Mouse (Mus musculus): ENCODE data around the gene Dzank1. TPM values are rescaled to one million over a fixed set of nuclear protein-coding genes. Genes with fewer than 3 reads are reported as not detected.

The Dzank1 gene
- polyA plus RNA-seq, 1 experiment: 0.16 TPM

DNA sequence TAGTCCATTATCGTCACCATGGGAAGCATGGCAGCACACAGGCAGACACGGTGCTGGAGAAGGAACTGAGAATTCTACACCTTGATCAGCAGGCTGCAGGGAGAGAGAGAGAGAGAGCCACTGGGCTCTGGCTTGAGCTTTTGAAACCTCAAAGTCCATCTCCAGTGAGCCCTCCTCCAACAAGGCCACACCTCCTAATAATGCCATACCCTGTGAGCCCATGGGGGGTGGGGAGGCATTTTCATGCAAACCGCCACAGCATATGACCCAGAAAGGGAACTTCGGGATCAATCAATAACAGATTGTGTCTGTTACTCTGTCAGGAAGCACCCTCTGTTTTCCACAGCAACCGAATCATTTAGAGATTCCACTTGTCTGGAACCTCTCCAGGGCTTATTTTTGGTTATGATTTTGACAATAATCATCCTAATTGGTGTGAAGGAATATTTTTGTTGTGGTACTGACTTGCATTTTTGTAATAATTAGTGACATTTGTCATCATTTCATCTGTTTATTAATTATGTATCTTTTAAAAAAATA is 95.9 kb downstream of the Dzank1 start:
- Histone ChIP-seq H3ac (ENCODE audit: control insufficient read depth, insufficient read length, low read depth) (no peak overlapping the region), H3K27me3 (ENCODE audit: control insufficient read depth, insufficient read depth, insufficient read length) (no peaks in the 10 kb centered on the region), H3K79me2 (ENCODE audit: control insufficient read depth, insufficient read depth) (no peaks in the 10 kb centered on the region), H3K36me3 (ENCODE audit: control insufficient read depth, insufficient read depth) (no peaks in the 10 kb centered on the region), H3K4me3 (ENCODE audit: insufficient read depth, poor library complexity, severe bottlenecking) (no peak overlapping the region), H3K79me3 (ENCODE audit: low read depth) (no peaks in the 10 kb centered on the region)
- TF ChIP-seq MYOD1 (IDR thresholded peaks at IDR 0.05; ENCODE audit: control insufficient read depth, insufficient read length, low read depth) (no peak), USF1 (IDR thresholded peaks at IDR 0.05; ENCODE audit: low read depth) (no peak), FOSL1 (IDR thresholded peaks at IDR 0.05; ENCODE audit: insufficient read depth, low read length, poor library complexity, severe bottlenecking) (no peak), MYOG (IDR thresholded peaks at IDR 0.05; ENCODE audit: control insufficient read depth, extremely low read depth, insufficient read length) (no peak), MAX (IDR thresholded peaks at IDR 0.05) (no peak)

- Histone ChIP-seq H3K79me3 (ENCODE audit: low read depth) (no peaks in the 10 kb centered on the region), H3K79me2 (ENCODE audit: control insufficient read depth, insufficient read depth) (no peaks in the 10 kb centered on the region), H3K27me3 (ENCODE audit: control insufficient read depth, insufficient read depth, insufficient read length) (no peaks in the 10 kb centered on the region), H3ac (ENCODE audit: control insufficient read depth, insufficient read length, low read depth) (no peak overlapping the region), H3K4me3 (ENCODE audit: insufficient read depth, poor library complexity, severe bottlenecking) (no peak overlapping the region), H3K36me3 (ENCODE audit: control insufficient read depth, insufficient read depth) (no peaks in the 10 kb centered on the region)
- TF ChIP-seq CEBPB (IDR thresholded peaks at IDR 0.05; ENCODE audit: low read depth) (no peak), FOSL1 (IDR thresholded peaks at IDR 0.05; ENCODE audit: insufficient read depth, low read length, poor library complexity, severe bottlenecking) (no peak), CTCF (IDR thresholded peaks at IDR 0.05; ENCODE audit: control insufficient read depth, insufficient read depth, insufficient read length) (no peak), MAX (IDR thresholded peaks at IDR 0.05) (no peak), MYOD1 (IDR thresholded peaks at IDR 0.05; ENCODE audit: control insufficient read depth, insufficient read length, low read depth) (no peak), USF1 (IDR thresholded peaks at IDR 0.05; ENCODE audit: low read depth) (no peak), MYOG (IDR thresholded peaks at IDR 0.05; ENCODE audit: control insufficient read depth, extremely low read depth, insufficient read length) (no peak)
These were observed 98.0 kb downstream of the Dzank1 start for GRCm38 (mm10) chr2:144429171-144429570.

DNA sequence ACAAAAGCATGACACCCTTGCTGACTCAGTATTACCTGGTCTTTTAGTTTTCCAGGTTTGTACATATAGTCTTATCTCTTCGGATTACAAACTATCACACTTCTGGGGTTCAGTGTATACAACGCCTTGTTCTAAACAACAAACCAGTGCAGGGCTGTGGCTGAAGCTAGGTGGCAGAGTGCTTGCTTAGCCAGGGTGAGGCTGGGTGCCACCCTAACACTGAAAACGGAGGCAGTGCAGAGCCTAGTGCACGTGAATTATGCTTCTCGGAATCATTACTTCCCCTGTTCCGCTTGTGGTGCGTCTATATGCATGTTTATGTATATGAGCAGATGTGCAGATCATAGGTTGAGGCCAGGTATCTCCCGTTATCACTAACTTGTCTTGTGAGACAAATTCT is 98.6 kb downstream of the Dzank1 start:
- H3K79me3 ChIP-seq (ENCODE audit: low read depth): no peaks in the 10 kb centered on the region
- H3K36me3 ChIP-seq (ENCODE audit: control insufficient read depth, insufficient read depth): no peaks in the 10 kb centered on the region
- no peak for TF ChIP-seq USF1 (IDR thresholded peaks at IDR 0.05; ENCODE audit: low read depth)
- TF ChIP-seq CEBPB (IDR thresholded peaks at IDR 0.05; ENCODE audit: low read depth): no peak
- TF ChIP-seq MAX (IDR thresholded peaks at IDR 0.05): no peak
- no peak for TF ChIP-seq CTCF (IDR thresholded peaks at IDR 0.05; ENCODE audit: control insufficient read depth, insufficient read depth, insufficient read length)
- TF ChIP-seq FOSL1 (IDR thresholded peaks at IDR 0.05; ENCODE audit: insufficient read depth, low read length, poor library complexity, severe bottlenecking): no peak
- no peak for TF ChIP-seq MYOG (IDR thresholded peaks at IDR 0.05; ENCODE audit: control insufficient read depth, extremely low read depth, insufficient read length)
- no peak for TF ChIP-seq MYOD1 (IDR thresholded peaks at IDR 0.05; ENCODE audit: control insufficient read depth, insufficient read length, low read depth)
- H3K79me2 ChIP-seq (ENCODE audit: control insufficient read depth, insufficient read depth): no peaks in the 10 kb centered on the region
- no peaks in the 10 kb centered on the region for H3K27me3 ChIP-seq (ENCODE audit: control insufficient read depth, insufficient read depth, insufficient read length)
- no peak overlapping the region for H3ac ChIP-seq (ENCODE audit: control insufficient read depth, insufficient read length, low read depth)
- no peak overlapping the region for H3K4me3 ChIP-seq (ENCODE audit: insufficient read depth, poor library complexity, severe bottlenecking)

DNA sequence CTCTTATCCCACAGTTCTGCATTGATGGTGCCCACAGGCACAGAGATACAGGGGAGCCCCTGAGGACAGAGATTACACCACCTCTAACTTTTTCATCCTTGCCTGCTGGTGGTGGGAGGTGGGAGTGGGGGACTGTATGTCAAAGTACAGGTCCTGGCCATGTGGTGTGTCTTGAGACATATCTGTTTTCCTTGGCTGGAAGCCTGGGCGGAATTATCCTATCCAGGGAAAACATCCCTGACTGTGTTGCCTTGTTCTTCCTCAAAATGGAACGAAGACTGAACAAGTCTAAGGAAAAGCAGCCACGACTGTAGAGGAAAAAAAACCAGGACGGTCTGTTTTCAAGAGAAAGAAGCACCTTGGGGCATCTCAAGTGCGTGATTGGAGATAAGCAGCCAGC is 99.4 kb downstream of the Dzank1 start:
- H3K27me3 ChIP-seq (ENCODE audit: control insufficient read depth, insufficient read depth, insufficient read length): no peaks in the 10 kb centered on the region
- H3K79me2 ChIP-seq (ENCODE audit: control insufficient read depth, insufficient read depth): no peaks in the 10 kb centered on the region
- TF ChIP-seq MYOG (IDR thresholded peaks at IDR 0.05; ENCODE audit: control insufficient read depth, extremely low read depth, insufficient read length) (no peak), USF1 (IDR thresholded peaks at IDR 0.05; ENCODE audit: low read depth) (no peak), CTCF (IDR thresholded peaks at IDR 0.05; ENCODE audit: control insufficient read depth, insufficient read depth, insufficient read length) (no peak), MYOD1 (IDR thresholded peaks at IDR 0.05; ENCODE audit: control insufficient read depth, insufficient read length, low read depth) (no peak), MAX (IDR thresholded peaks at IDR 0.05) (no peak), CEBPB (IDR thresholded peaks at IDR 0.05; ENCODE audit: low read depth) (no peak), FOSL1 (IDR thresholded peaks at IDR 0.05; ENCODE audit: insufficient read depth, low read length, poor library complexity, severe bottlenecking) (no peak)
- H3K36me3 ChIP-seq (ENCODE audit: control insufficient read depth, insufficient read depth): no peaks in the 10 kb centered on the region
- no peak overlapping the region for H3K4me3 ChIP-seq (ENCODE audit: insufficient read depth, poor library complexity, severe bottlenecking)
- H3ac ChIP-seq (ENCODE audit: control insufficient read depth, insufficient read length, low read depth): no peak overlapping the region
- H3K79me3 ChIP-seq (ENCODE audit: low read depth): no peaks in the 10 kb centered on the region

DNA sequence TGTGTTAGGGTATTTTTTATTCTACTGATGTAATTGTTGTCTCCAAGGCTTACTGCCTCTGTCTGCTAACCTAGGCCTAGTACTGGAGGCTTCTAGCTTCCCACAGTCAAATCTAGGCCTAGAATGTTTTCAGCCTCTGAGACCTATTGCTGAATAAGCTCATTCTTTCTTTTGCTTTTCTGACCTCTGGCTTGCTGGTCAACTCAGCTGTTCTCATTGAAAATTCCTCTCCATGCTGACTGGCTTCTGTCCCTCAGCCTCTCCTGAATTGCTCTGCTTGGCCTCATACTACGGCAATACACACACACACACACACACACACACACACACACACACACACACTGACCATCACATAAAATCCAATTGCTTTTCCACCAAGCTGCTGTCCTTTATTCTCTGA is 101.5 kb downstream of the Dzank1 start:
- Histone ChIP-seq H3K79me3 (ENCODE audit: low read depth) (no peaks in the 10 kb centered on the region), H3K79me2 (ENCODE audit: control insufficient read depth, insufficient read depth) (no peaks in the 10 kb centered on the region), H3K36me3 (ENCODE audit: control insufficient read depth, insufficient read depth) (no peaks in the 10 kb centered on the region), H3ac (ENCODE audit: control insufficient read depth, insufficient read length, low read depth) (no peak overlapping the region), H3K4me3 (ENCODE audit: insufficient read depth, poor library complexity, severe bottlenecking) (no peak overlapping the region), H3K27me3 (ENCODE audit: control insufficient read depth, insufficient read depth, insufficient read length) (no peaks in the 10 kb centered on the region)
- TF ChIP-seq CEBPB (IDR thresholded peaks at IDR 0.05; ENCODE audit: low read depth) (no peak), USF1 (IDR thresholded peaks at IDR 0.05; ENCODE audit: low read depth) (no peak), MYOG (IDR thresholded peaks at IDR 0.05; ENCODE audit: control insufficient read depth, extremely low read depth, insufficient read length) (no peak), FOSL1 (IDR thresholded peaks at IDR 0.05; ENCODE audit: insufficient read depth, low read length, poor library complexity, severe bottlenecking) (no peak), MYOD1 (IDR thresholded peaks at IDR 0.05; ENCODE audit: control insufficient read depth, insufficient read length, low read depth) (no peak), MAX (IDR thresholded peaks at IDR 0.05) (no peak), CTCF (IDR thresholded peaks at IDR 0.05; ENCODE audit: control insufficient read depth, insufficient read depth, insufficient read length) (no peak)

All from C2C12 (cell line).